Mouse (Mus musculus) heart, adult 18-20 months (tissue): ENCODE measurements at regions not wholly inside any gene's neighbourhood (a gene's known extent, or its start where the extent isn't known, plus 50 kb on each side); places are given as distances from the start of the nearest gene placed in this dataset.

Source experiments
- DNase-seq, 2 experiments: peaks; one replicate each; pipeline ENCODE4 v3.0.0; 2021 to 2022; ENCODE audit warnings: mixed read lengths in 1 of 2

- DNase-seq: peak in 1 of 2 experiments; percentile 21
These were observed 108.5 kb upstream of the Fgf16 start for GRCm38 (mm10) chrX:105655591-105655990.

GRCm38 (mm10) chrX:105670531-105670930 is 93.5 kb upstream of the Fgf16 start:
- no peak for DNase-seq

DNA sequence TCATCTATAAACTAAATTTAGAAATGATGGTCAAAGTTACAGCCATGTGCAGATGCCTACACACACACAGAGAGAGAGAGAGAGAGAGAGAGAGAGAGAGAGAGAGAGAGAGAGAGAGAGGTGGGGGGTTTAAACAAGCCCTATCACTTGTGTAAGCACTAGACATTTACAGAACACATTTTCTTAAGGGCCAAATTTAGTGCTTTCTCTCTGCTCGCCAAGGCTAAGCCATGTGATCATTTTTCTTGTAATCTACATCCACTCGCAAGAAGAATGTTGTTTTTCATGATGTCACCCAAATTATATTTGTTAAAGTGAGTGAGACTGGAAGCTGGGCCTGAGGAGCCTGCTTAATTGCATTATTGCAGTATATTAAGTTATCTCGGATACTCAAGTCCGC is 92.8 kb upstream of the Fgf16 start:
- no peak for DNase-seq

DNA sequence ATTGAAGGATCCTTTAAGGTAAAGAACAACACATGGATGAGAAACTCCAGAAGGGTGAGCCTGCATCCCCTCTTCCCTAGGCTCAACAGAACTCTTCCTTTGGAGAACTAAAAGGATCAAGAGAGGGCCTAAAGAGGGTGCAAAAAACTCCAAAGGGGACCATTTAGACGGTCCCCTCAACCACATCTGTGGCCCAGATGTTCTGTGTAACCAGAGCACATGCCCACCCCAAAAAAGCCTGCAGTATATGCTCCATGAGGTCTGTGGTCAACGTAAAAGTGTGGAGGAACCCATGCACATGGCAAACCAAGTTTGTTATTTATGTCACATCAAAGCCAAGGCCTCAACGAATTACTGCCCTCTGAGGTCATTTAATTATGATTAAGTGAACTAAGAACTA is 89.2 kb upstream of the Fgf16 start:
- DNase-seq: no peak

GRCm38 (mm10) chrX:105683678-105684077 is 80.4 kb upstream of the Fgf16 start:
- DNase-seq: no peak

DNA sequence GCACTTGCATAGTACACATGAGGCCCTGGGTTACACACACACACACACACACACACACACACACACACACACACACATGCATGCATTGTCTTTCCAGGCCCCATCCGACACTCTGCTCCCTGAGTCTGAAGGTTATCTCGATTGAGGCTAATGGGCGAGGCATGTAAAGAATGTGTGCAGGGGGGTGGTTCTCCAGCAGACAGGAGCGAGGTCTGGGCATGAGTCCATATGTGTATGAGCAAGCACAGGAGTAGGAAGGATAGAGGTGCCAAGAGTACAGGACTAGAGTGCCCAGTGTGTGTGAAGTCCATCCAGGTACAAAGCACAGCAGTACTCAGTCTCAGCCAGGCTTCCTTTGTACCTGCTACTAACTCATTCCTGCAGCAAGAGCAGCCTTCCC is 79.6 kb upstream of the Fgf16 start:
- peak; percentile 36 to 66 for DNase-seq

GRCm38 (mm10) chrX:105710676-105711241 is 53.3 kb upstream of the Fgf16 start:
- no peak for DNase-seq
